Mouse (Mus musculus): Measurements from ENCODE around the gene Gxylt1. TPM values are rescaled to one million over a fixed set of nuclear protein-coding genes. Genes with fewer than 3 reads are reported as not detected.
"Not testable (repeated sequence)": the region's sequence is repeated elsewhere in the genome, so short reads cannot be mapped to it uniquely, and the experiment has no call there.

Gene Gxylt1
- total RNA-seq, 2 experiments from 2014 or later = 10.6 to 11.0 TPM

GRCm38 (mm10) chr15:93265231-93265630 is 9.7 kb downstream of the Gxylt1 start:
- intact Hi-C loops (cut with DNase I) = loop anchor here (1.0 to 5.0 kb wide), 3 partner anchors 173 to 947 kb away; no protein-coding TSS in a partner anchor
- no peak for DNase-seq (ENCODE audit: low spot score)

- intact Hi-C loops (cut with DNase I) = loop anchor here (2.0 kb wide), 1 partner anchor 313 kb away; no protein-coding TSS in a partner anchor
- no peak for DNase-seq (ENCODE audit: low spot score)
Measured at GRCm38 (mm10) chr15:93264221-93264620, 10.8 kb downstream of the Gxylt1 start.

GRCm38 (mm10) chr15:93263566-93263965 is 11.4 kb downstream of the Gxylt1 start:
- intact Hi-C loops (cut with DNase I) = no loop called here
- no peak for DNase-seq (ENCODE audit: low spot score)

GRCm38 (mm10) chr15:93262818-93263217 is 12.2 kb downstream of the Gxylt1 start:
- DNase-seq (ENCODE audit: low spot score) = no peak
- intact Hi-C loops (cut with DNase I) = no loop called here

- no peak for DNase-seq (ENCODE audit: low spot score)
- intact Hi-C loops (cut with DNase I) = no loop called here
Measured at GRCm38 (mm10) chr15:93262274-93262673, 12.7 kb downstream of the Gxylt1 start.

- intact Hi-C loops (cut with DNase I) = no loop called here
- DNase-seq (ENCODE audit: low spot score) = no peak
Measured at GRCm38 (mm10) chr15:93259933-93260332, 15.0 kb downstream of the Gxylt1 start.

- intact Hi-C loops (cut with DNase I) = no loop called here
- DNase-seq (ENCODE audit: low spot score) = no peak
Measured at GRCm38 (mm10) chr15:93255295-93255694, 19.7 kb downstream of the Gxylt1 start.

GRCm38 (mm10) chr15:93253172-93253571 is 21.8 kb downstream of the Gxylt1 start:
- intact Hi-C loops (cut with DNase I) = no loop called here
- no peak for DNase-seq (ENCODE audit: low spot score)

- intact Hi-C loops (cut with DNase I) = no loop called here
- no peak for DNase-seq (ENCODE audit: low spot score)
Measured at GRCm38 (mm10) chr15:93252396-93252795, 22.6 kb downstream of the Gxylt1 start.

- peak; percentile 7 for DNase-seq (ENCODE audit: low spot score)
- intact Hi-C loops (cut with DNase I) = no loop called here
Measured at GRCm38 (mm10) chr15:93251553-93252250, 23.3 kb downstream of the Gxylt1 start.

- DNase-seq (ENCODE audit: low spot score) = no peak
- intact Hi-C loops (cut with DNase I) = no loop called here
Measured at GRCm38 (mm10) chr15:93243202-93243601, 31.8 kb downstream of the Gxylt1 start.

GRCm38 (mm10) chr15:93236456-93236855 is 38.5 kb downstream of the Gxylt1 start:
- DNase-seq (ENCODE audit: low spot score) = not testable (repeated sequence)

GRCm38 (mm10) chr15:93229028-93229427 is 46.0 kb downstream of the Gxylt1 start:
- no peak for DNase-seq (ENCODE audit: low spot score)
- intact Hi-C loops (cut with DNase I) = no loop called here

More at GRCm38 (mm10) chr15:93236456-93236855, 38.5 kb downstream of the Gxylt1 start:
- intact Hi-C loops (cut with DNase I) = not testable (repeated sequence)

- DNase-seq (ENCODE audit: low spot score) = no peak
- intact Hi-C loops (cut with DNase I) = no loop called here
Measured at GRCm38 (mm10) chr15:93228375-93228774, 46.6 kb downstream of the Gxylt1 start.

GRCm38 (mm10) chr15:93227764-93228079 is 47.3 kb downstream of the Gxylt1 start:
- intact Hi-C loops (cut with DNase I) = no loop called here
- no peak for DNase-seq (ENCODE audit: low spot score)

- intact Hi-C loops (cut with DNase I) = no loop called here
- DNase-seq (ENCODE audit: low spot score) = no peak
Measured at GRCm38 (mm10) chr15:93226930-93227763, 47.8 kb downstream of the Gxylt1 start.

- intact Hi-C loops (cut with DNase I) = no loop called here
Measured at GRCm38 (mm10) chr15:93222475-93222874, 52.5 kb downstream of the Gxylt1 start.

GRCm38 (mm10) chr15:93212617-93213016 is 62.4 kb downstream of the Gxylt1 start:
- intact Hi-C loops (cut with DNase I) = loop anchor here (10.0 kb wide), 2 partner anchors 258 to 618 kb away; no protein-coding TSS in a partner anchor

More at GRCm38 (mm10) chr15:93222475-93222874, 52.5 kb downstream of the Gxylt1 start:
- DNase-seq (ENCODE audit: low spot score) = no peak

GRCm38 (mm10) chr15:93204861-93205260 is 70.1 kb downstream of the Gxylt1 start:
- no peak for DNase-seq (ENCODE audit: low spot score)
- intact Hi-C loops (cut with DNase I) = no loop called here

More at GRCm38 (mm10) chr15:93212617-93213016, 62.4 kb downstream of the Gxylt1 start:
- no peak for DNase-seq (ENCODE audit: low spot score)

- no peak for DNase-seq (ENCODE audit: low spot score)
- intact Hi-C loops (cut with DNase I) = no loop called here
Measured at GRCm38 (mm10) chr15:93201956-93202355, 73.0 kb downstream of the Gxylt1 start.

All from heart, postnatal 25 days (tissue).